Mouse (Mus musculus) layer of hippocampus, postnatal 14 days (tissue): ENCODE measurements at regions not wholly inside any gene's neighbourhood (a gene's known extent, or its start where the extent isn't known, plus 50 kb on each side); places are given as distances from the start of the nearest gene placed in this dataset.

Experiments used
- DNase-seq, 2 experiments: peaks; one replicate each; pipeline ENCODE4 v3.0.0; 2021 to 2022; ENCODE audit warnings: low spot score in 2 of 2, mixed read lengths in 1 of 2

- DNase-seq: no peak
These were observed 74.0 kb downstream of the Rhcg start for GRCm38 (mm10) chr7:79543231-79544071.

DNA sequence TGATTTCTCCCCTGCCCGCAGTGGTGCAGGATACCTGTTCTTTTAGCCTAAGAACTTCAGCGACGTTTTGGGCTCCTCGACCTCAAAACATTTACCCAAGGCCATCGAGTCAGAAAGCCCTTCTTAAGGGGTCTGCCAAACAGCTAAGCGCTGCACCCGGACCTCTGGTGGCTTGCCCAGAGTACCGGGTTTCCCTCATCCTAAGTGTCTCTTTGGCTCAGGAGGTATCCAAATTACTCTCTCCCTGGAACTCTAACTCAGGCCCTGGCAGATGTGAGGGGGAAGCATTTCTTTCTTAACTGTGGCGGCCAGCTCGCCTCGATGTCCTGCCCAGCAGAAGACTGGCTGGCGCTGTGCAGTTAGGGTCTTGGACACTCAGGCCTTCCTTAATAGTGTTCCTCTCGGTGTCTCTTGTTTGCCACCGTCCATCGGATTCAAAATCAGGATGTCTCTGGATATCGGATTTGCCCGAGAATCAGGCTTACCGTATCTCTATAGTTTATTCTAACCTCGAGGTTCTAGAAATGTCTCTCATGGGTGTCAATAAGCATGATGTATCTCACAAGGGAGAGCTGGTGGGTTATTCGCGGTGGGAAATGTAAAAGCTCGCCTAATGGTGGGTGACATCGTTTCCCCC is 75.0 kb downstream of the Rhcg start:
- DNase-seq: no peak

GRCm38 (mm10) chr7:79540246-79540645 is 74.1 kb upstream of the Polg start:
- DNase-seq: no peak

DNA sequence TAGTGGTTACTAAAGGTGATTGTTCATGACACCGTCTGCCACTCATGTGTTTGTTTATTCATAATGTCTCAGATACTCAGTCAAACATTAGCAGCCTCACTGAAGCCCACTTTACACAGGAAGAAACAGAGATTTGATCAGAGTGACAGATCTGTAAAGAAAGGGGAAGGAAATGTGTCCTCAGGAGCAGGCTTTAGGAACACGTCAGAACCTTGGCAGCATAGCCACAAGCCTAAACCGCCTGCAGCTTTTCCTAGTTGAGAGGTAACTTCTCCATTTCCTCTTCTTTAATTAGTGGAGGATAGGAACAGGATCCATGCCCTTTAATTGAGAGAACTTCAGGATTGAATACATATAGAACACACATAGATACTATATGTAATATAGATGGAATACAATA is 73.3 kb upstream of the Polg start:
- no peak for DNase-seq

DNA sequence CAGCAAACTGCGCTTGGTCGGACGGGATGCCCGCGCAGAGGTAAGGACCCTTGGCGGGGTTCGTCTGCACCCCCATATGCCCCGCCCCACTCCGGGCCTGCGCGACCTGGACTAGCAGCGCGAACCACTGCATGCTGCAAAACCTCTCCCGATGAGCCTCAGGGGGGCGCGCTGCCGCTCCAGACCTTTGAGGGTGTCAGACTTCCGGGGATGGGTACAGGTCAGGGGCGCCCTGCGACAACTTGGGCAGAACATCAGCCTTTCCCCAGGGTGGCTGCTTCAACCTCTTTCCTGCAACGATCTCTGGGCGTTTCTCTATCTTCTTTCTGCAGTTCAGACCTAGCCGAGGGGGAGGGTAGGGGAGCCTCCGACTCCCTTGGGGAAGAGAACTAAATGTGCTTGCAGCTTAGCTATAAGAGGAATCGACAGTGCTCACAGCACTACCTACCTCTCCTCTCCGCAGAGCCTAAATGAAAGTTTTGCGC is 70.0 kb upstream of the Polg start:
- DNase-seq: peak; percentile 78

GRCm38 (mm10) chr7:79535251-79536111 is 69.3 kb upstream of the Polg start:
- DNase-seq: peak; percentile 77 to 84

- no peak for DNase-seq
These were observed 68.7 kb upstream of the Polg start for GRCm38 (mm10) chr7:79534819-79535218.

GRCm38 (mm10) chr7:79534381-79534780 is 68.2 kb upstream of the Polg start:
- no peak for DNase-seq

- DNase-seq: no peak
These were observed 66.5 kb upstream of the Polg start for GRCm38 (mm10) chr7:79532626-79533140.

GRCm38 (mm10) chr7:79531551-79532356 is 65.6 kb upstream of the Polg start:
- no peak for DNase-seq

DNA sequence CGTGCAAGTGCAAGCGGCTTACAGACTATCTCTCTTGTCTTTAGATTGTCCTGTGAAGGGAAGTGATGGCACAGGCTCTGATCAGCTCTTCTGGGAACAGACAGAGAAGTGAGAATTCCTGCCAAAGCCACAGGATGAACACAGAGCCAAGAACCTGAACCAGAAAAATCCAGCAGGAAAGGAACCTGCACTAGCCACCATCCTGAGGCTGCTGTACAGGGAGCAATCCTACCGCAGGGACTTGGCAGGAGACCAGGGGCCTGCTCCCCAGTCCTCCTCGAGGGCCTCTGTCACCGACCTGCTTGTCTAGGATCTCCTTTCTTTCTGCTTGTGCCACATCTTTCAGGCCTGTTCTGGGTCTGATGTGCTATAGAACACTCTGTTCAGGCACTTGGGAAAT is 65.0 kb upstream of the Polg start:
- no peak for DNase-seq

GRCm38 (mm10) chr7:79529480-79529879 is 63.3 kb upstream of the Polg start:
- no peak for DNase-seq

- no peak for DNase-seq
These were observed 61.8 kb upstream of the Polg start for GRCm38 (mm10) chr7:79527984-79528383.

GRCm38 (mm10) chr7:79525690-79526630 is 59.8 kb upstream of the Polg start:
- DNase-seq: no peak

DNA sequence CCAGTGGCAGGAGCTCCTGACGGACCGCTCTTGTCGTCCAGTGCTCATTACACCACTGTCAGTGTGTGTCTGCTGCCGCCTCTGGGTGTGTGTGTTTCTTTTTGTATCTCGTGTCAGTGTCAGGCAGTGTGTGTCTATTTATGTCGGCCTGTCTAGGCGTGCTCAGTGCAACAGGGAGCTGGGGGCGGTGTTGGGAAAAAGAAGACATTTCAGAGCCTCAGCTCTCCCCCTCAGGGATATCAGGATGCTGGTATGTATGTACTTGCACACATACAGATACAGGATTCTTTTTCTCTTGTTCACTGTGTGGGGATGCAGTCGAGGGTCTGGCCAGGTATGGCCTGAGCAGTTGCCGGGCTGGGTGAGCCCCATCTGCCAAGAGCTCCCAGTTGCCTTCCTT is 58.8 kb upstream of the Polg start:
- no peak for DNase-seq

DNA sequence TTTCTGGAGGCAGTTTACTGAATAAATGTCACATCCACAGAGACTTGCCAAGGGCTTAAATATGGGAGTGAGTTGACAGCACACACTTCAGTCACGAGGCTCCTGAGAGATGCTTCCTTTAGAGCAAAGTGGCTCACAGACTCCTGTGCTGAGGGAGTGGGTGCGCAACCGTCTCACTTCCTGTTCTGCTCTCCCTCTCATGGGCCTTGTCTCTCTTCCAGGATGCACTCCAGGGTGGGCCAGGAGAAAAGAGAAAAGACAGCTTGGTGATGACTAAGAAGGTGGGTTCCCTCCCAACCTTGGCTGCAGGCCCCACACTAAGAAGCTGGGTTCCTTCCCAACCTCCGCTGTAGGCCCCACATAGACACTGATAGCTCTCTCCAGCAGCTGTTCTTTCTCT is 57.5 kb upstream of the Polg start:
- no peak for DNase-seq

GRCm38 (mm10) chr7:79522046-79522445 is 55.9 kb upstream of the Polg start:
- DNase-seq: no peak

DNA sequence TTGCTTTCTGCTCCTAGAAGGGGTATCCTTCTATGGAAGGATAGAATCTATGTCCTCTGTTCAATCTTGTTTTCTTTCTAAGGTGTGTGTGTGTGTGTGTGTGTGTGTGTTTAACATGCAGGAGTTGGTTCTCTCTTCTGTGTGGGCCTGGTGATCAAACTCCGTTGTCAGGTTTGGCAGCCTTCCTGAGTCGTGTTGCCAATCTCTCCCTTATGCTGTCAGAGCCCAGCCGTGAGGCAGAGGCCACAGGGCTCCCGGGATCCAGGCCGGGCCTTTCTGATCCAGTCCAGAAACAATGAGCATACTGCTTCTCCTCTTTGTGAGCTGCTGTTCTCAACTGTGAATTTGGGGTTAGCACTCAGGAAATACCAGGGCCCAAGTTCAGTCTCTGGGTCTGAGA is 55.1 kb upstream of the Polg start:
- DNase-seq: peak in 1 of 2 experiments; percentile 56

GRCm38 (mm10) chr7:79520222-79520710 is 54.1 kb upstream of the Polg start:
- peak; percentile 81 to 92 for DNase-seq
